Mouse (Mus musculus): ENCODE measurements at regions not wholly inside any gene's neighbourhood (a gene's known extent, or its start where the extent isn't known, plus 50 kb on each side); places are given as distances from the start of the nearest gene placed in this dataset.

- TF ChIP-seq CTCF (IDR thresholded peaks at IDR 0.05; ENCODE audit: low read depth, low read length) (no peak), POLR2A (IDR thresholded peaks at IDR 0.05; ENCODE audit: borderline replicate concordance, low read depth, low read length) (no peak)
Observed at GRCm38 (mm10) chr10:120552341-120553096, 76.2 kb upstream of the Hmga2 start.
